Mouse (Mus musculus): ENCODE results near the gene Wdcp.
"Not testable (repeated sequence)": the region's sequence is repeated elsewhere in the genome, so short reads cannot be mapped to it uniquely, and the experiment has no call there.

The Wdcp gene

GRCm38 (mm10) chr12:4842890-4843597 is at the start of gene Wdcp:
Gene Wdcp (plus strand): TSS chr12:4843303.
- peak; percentile 86 for DNase-seq (ENCODE audit: extremely low read depth, low read depth)

GRCm38 (mm10) chr12:4793718-4794117 is 49.4 kb upstream of the Wdcp start:
- DNase-seq (ENCODE audit: extremely low read depth, low read depth) = no peak

GRCm38 (mm10) chr12:4797471-4797870 is 45.6 kb upstream of the Wdcp start:
- DNase-seq (ENCODE audit: extremely low read depth, low read depth) = not testable (repeated sequence)

GRCm38 (mm10) chr12:4811036-4811435 is 32.1 kb upstream of the Wdcp start:
- no peak for DNase-seq (ENCODE audit: extremely low read depth, low read depth)

GRCm38 (mm10) chr12:4811705-4812104 is 31.4 kb upstream of the Wdcp start:
- DNase-seq (ENCODE audit: extremely low read depth, low read depth) = no peak

DNA sequence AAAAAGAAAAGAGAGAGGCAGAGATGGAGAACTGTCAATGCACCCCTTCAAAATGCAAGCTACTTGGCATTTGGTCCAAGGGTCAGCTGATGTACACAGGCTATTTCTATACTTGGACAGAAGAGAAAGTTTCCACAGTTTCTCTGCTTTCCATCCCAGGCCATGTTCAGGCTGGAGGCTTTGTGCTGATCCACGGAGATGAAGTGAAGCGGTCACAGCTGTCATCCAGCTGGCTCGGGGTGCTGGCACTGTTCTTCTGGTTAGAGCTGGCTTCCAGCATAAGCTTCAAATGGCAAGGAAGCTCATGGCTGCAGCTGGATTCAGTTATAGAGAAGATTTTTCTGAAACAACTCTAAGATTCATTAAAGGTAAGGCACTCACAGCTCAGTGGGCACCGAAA is 29.5 kb upstream of the Wdcp start:
- DNase-seq (ENCODE audit: extremely low read depth, low read depth) = no peak

DNA sequence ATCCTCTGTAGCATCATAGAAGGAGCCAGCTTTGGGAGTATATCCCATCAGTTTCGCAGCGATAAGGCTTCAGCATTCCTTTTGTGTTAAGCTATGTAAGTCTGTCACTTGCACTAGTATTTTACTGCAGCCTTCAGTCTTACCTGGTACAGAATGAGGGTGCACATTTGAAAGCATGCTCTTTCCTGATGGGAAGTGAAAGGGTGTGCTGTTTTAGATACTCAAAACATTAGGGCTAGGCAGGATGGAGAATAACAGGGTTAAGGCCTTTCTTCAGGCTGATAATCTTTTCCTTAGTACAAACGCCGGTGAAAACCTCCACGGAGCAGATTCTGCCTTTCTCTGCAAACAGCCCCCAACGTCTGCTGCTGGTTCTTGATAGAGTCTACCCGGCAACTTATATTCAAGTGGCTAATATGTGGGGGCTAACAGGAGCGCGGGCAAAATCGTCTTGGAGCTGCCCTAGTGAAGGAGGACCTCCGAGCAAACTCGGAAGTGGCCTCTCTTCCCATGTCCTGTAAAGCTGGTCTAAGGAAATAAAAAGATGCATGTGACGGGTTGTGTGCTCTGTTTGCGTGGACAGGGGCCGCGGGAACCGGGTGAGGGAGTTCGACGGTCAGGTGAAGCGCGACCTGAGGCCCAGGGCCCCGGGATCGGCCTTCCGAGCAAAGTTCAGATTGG is 26.3 kb upstream of the Wdcp start:
- DNase-seq (ENCODE audit: extremely low read depth, low read depth) = peak; percentile 29

GRCm38 (mm10) chr12:4817361-4818101 is 25.6 kb upstream of the Wdcp start, which contains the start of gene Sf3b6:
Gene Sf3b6 (plus strand): TSS chr12:4817544.
- peak; percentile 88 for DNase-seq (ENCODE audit: extremely low read depth, low read depth)

- no peak for DNase-seq (ENCODE audit: extremely low read depth, low read depth)
These were observed 15.8 kb upstream of the Wdcp start for GRCm38 (mm10) chr12:4827256-4827655.

GRCm38 (mm10) chr12:4836959-4837358 is 6.1 kb upstream of the Wdcp start:
- no peak for DNase-seq (ENCODE audit: extremely low read depth, low read depth)

DNA sequence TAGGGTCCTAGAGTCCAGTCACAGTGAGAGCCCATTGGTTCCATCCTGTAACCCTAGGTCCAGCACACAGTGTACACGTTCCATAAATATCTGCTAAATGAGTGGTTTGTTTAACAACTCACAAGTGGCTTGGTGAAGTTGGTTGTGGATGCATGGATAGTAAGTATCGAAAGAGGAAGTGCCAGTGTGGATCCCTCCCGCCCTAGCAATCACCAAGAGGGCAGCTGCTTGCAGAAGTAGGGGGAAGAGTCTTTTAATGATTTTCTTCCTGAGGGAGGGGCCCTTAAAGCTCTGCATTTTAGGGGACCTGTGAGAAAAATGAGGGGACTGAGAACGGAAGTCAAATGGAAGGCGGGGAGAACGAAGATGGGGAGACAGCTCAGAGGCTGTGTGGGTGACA is 3.1 kb upstream of the Wdcp start:
- DNase-seq (ENCODE audit: extremely low read depth, low read depth) = peak; percentile 78

- no peak for DNase-seq (ENCODE audit: extremely low read depth, low read depth)
These were observed 2.4 kb upstream of the Wdcp start for GRCm38 (mm10) chr12:4840741-4841140.

DNA sequence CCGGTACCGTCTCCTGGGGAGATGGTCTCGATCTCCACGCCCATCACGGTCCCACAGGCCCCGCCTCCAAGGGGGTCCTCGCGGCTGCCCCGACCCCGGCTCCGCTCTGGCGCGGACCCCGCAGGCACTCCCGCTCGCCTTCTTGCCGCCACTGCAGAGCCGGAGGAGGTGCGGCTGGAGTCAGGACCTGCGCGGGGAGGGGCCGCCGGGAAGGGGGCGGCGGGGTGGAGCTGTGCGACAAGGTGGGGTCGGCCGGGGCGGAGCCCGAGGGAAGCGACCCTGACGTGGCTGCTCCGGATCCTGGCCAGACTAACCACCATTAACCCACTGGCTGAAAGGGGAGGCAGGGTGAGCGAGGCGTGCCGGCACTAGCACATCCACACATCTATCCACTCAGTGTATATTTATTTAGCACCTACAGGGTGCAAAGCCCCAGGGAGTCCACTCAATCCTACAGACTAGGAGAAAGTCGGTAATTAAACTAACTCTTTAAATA is 1.7 kb upstream of the Wdcp start, which contains the start of gene Fkbp1b:
Fkbp1b (minus strand) TSS at position 200 of the 496 bp plus-strand sequence.
- peak; percentile 12 for DNase-seq (ENCODE audit: extremely low read depth, low read depth)

- no peak for DNase-seq (ENCODE audit: extremely low read depth, low read depth)
These were observed 647 bp upstream of the Wdcp start for GRCm38 (mm10) chr12:4842456-4842855.

DNA sequence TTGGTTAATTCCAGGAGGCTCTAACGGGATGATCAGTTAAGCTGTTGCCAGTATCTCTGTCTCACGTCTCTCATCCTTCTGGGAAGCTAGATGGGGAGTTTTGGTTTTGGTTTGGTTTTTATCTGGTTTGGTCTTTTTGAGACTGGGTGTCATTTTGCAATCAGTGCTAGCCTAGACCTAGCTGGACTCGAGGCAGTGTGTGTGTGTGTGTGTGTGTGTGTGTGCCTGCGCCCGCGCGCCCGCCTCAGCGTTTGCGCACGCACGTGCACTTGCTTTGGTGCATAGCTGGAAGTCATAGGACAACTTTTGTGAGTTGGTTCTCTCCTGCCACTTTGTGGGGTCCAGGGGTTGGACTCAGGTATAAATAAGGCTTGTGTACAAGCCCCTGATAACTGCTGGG is 638 bp downstream of the Wdcp start:
- DNase-seq (ENCODE audit: extremely low read depth, low read depth) = peak; percentile 37

DNA sequence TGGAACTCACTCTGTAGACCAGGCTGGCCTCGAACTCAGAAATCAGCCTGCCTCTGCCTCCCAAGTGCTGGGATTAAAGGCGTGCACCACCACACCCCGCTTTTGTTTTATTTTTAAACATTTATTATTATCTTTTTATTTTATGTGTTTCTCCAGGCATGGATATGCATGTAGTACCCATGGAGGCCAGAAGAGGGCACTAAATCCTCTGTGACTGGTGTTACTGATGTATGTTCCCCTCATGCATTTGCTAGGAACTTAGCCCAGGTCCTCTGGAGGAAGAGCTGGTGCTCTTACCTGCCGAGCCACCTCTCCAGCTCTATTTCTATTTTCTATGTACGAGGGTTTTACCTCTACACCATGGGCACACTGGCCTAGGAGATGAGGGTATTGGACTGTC is 13.1 kb downstream of the Wdcp start:
- no peak for DNase-seq (ENCODE audit: extremely low read depth, low read depth)

DNA sequence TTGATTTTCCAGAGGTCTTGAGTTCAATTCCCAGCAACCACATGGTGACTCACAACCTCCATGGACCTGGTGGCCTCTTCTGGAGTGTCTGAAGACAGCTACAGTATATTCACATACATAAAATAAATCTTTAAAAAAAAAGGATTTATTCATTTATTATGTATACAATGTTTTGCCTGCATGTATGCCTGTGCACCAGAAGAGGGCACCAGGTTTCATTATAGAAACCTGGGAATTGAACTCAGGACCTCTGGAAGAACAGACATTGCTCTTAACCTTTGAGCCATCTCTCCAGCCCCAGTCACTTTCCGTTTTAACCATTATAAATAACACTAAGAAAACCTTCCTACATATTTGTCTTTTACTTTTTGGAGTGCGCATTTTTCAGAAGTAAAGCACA is 13.7 kb downstream of the Wdcp start:
- DNase-seq (ENCODE audit: extremely low read depth, low read depth) = no peak

GRCm38 (mm10) chr12:4859241-4859914 is 16.3 kb downstream of the Wdcp start:
- DNase-seq (ENCODE audit: extremely low read depth, low read depth) = no peak

DNA sequence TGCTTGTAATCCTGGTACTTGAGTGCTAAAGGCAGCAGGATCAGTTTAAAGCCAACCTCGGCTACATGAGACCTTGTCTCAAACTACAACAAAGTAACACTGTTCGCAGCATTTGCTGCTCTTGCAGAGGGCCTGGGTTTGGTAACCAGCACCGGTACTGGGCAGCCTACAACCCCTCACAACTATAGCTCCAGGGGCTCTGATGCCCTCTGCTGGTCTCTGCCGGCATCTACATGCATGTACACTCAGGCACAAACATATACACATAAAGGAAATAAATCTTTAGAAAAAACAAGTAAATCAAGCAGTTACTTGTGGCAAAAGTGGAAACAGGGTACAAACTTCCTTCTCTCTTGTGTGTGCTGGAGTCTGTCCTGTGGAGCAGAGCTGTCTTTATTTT is 19.6 kb downstream of the Wdcp start:
- no peak for DNase-seq (ENCODE audit: extremely low read depth, low read depth)

DNA sequence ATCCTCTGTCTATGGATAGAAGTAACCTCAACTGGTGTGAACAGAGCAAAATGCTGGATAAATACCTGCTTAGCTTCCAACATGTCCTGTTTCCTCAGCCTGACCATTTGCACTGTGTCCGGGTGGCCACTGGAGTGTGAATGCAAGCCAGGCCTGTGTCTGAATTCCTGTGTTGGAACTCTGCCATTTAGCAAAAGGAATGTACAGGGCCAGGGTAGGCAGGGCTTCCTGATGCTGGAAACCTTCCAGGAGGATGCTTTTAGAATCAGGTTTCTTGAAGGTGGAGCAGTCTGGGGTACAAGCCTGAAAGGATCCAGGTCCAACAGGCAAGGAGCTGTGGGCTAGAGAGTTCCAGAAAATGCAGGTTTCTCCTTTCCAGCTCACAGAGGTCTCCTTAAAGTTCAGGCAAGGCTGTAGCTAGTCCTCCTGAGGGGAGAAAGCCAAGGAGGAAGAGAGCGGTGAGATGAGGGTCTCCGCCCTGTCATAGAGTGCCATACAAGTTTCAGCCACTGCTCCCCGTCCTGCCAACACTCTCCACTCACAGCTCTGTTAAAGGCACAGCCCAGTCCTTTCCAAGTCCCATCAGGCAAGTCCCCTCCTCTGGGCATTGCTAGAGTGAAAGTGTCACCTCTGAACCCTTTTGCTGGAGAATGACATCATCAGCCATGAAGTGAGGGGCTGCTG is 20.7 kb downstream of the Wdcp start:
- no peak for DNase-seq (ENCODE audit: extremely low read depth, low read depth)

GRCm38 (mm10) chr12:4864338-4864690 is 21.2 kb downstream of the Wdcp start:
- no peak for DNase-seq (ENCODE audit: extremely low read depth, low read depth)
